Mouse (Mus musculus) mouse embryonic stem cell (cell line): ENCODE data around the gene Gm37240.

Source experiments
- in situ Hi-C, 2 experiments: fragments of 300-500 bp; cut with MboI; formaldehyde crosslinking; loops; 1 replicate in 1 of 2; 3 replicates in 1 of 2; pipeline ENCODE4 v1.14.3; 2019 to 2020; ENCODE audit warnings: low sequenced_read_pairs in 2 of 2, low pct_unique_long_range_greater_than_20kb in 1 of 2, mixed read lengths in 1 of 2; ENCODE audit not compliant: unreplicated experiment in 1 of 2

Gm37240 gene

DNA sequence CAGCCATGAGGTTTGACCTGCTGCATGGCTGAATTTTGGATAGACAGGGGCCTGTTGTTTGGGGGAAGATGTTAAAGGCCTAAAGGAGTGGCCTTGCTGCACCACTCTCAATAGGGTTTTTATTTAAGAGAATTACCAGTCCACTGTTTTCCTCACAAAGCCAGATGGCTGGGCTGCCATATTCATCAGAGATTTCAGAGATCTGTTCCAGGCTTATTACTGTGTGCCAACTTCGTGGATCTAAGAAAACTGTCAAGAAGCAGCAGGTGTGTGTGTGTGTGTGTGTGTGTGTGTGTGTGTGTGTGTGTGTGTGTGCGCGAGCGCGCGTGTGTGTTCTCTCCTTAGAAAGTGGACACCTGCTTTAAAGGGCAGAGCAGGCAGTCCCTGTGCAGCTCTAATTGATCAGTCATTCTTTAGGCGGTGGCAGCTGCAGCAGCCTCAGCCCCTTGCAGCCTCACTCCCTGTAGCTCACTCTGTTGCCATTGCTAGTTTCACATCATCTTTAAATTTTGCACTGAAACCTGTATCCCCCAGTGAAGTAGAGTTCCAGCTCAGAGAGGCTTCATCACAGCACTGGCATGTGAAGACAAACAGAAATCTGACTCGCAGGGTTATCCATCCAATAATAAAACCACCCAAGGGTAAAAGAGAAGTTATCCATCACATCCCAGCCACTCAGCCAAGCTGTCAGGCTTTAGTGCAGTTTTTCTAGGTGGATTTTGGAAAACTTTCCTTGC is 252.8 kb downstream of the Gm37240 start:
- in situ Hi-C loops = no loop called here

DNA sequence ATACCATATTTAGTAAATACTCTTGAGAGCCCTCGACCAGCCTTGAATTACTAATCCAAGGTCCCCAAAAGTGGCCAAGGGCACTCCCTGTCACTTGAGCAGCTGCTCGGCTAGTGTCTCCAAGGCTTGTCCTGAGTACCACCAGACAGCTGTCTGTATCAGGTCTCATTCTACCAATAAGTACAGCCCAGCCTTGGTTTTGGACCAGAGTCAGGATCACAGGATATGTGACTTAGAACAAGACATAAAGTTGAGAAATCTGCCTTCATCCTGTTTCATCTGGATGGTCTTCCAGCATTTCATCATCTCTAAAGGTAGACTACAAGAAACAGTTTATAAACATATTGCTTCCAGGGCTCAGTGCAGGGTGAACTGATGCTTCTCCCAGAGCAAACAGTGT is 253.6 kb downstream of the Gm37240 start:
- in situ Hi-C loops = no loop called here

DNA sequence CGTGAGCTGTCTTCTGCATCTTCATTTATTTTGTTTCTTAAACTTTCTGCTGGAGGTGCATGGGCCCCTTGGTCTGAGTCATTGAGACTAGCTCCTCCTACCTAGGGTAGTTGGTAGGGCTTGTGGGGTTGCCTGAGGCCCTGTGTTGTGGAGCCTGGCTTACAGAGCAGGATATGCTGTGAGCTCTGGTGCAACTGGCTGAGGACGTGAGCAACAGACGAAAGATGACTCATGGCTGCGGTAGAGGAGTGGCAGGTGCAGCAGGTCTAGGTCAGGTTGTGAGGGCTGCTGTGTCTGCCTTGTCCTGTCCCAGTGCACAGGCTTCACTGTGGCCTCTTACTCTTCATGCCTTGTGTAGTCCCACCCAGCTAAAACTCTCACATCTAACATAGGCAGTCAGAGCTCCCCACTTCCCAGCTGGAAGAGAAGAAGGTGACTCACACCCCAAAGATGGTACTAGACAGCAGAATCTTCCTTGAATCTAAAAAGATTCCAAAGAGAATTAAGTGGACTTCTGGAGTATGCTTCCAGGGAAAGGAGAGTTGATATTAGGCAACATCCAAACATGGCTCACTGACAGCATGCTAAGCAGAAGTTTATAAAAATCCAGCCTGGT is 257.3 kb downstream of the Gm37240 start:
- in situ Hi-C loops = no loop called here

DNA sequence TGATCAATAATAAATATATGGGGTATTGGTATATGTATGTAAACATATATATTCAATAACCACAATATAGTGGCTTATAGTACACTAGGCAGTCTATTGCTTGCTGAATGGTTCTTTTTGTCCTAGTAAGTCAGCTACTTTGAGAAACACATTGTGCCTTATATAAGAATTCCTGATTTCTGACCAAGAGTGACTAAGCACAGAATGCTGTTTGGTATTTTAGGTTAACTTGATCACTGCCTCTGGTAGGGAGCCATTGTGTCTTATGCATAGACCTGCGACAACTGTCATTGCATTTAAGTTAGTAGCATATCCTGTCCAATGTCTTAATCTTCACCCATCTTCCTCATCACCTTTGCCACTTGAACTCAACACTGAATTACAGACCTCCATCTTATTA is 267.6 kb downstream of the Gm37240 start:
- in situ Hi-C loops = no loop called here

DNA sequence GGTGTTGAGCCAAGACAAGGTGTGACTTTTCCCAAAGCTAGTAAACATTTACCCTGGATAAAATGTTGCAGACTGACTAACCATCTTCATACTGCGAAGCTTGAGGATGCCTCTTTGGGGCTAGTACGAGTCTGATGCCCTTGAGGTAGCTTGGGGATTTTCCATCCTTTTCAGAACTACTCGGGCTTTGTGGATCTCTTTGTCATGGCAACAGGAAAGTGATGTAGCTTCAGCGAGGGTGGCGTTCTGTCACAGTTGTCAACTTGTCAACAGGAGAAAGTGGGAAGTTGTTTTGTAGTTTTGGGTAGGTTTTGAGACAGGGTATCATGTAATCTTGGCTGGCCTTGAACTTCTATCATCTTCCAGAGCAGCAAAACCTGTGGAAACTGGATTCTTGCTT is 268.0 kb downstream of the Gm37240 start:
- in situ Hi-C loops = no loop called here

DNA sequence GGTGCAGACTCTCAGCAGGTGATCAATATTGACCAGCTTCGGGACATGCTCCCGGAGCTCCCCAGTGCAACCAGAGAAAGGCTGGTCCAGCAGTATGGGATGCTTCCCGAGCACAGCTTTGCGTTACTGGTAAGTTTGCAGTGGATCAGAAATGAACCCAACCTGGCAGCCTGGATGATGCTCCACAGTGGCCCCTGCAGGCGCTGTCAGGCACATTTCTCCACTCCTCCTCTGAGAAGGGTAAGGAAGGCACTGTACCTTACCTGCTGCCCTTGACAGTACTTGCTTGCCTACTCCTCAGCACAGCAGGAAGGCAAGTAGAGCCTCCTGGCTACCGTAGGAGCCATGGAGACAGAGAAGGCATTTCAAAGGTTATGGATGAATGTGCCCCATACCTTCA is 268.4 kb downstream of the Gm37240 start:
- in situ Hi-C loops = no loop called here

DNA sequence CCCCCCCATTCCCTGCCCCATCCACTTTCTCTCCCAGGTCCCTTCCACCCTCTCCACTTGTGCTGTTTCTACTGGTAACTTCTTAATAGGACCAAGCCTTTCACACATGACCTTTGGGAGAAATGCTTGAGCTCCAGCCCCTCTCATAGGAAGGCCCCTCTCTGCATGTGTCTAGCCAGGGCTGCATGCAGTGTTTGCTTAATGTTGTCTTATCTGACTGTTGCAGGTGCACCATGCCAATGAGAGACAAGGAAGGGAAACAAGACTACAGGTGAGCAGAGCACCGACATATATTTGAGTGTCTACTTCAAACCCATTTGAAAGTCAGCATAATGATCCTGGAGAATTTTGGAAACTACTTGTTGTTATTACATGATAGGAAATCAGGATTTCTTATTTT is 270.9 kb downstream of the Gm37240 start:
- in situ Hi-C loops = no loop called here

DNA sequence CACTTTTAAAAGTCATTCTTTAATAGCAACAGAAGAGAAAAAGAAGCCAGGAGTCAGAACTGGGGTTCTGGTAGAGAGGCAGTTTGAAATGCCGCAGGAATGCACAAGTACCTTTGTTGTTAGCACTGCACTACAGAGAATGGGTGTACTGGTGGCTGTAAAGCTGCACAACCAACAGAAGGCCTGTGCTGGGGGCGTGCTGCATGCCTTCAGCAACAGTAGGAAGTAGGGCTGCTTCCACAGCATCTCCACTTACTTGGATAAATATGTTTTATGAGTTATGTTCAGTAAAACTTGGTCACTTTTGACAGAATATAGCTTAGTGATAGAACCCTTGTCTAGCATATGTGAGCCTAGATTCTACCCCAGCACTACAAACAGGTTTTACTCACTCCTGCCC is 279.6 kb downstream of the Gm37240 start:
- in situ Hi-C loops = no loop called here

DNA sequence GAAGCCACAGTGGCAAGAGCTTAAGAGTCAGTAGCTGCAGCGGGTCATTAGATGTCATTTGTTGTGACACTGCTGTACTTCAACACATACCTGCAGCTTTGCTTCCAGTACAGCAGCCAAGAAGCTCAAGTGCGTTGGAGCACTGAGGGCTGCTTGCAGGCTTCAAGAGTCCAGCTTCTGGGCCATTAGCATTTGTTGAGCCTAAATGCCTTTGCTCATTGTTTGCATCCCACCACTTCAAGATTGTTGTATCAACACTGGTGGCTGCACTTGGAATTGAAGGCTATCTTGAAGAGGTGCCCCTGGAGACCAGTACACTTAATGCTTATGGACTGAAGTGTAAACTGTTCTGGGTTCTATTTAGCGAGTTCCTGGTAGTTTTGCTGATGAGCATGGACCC is 280.4 kb downstream of the Gm37240 start:
- in situ Hi-C loops = no loop called here

DNA sequence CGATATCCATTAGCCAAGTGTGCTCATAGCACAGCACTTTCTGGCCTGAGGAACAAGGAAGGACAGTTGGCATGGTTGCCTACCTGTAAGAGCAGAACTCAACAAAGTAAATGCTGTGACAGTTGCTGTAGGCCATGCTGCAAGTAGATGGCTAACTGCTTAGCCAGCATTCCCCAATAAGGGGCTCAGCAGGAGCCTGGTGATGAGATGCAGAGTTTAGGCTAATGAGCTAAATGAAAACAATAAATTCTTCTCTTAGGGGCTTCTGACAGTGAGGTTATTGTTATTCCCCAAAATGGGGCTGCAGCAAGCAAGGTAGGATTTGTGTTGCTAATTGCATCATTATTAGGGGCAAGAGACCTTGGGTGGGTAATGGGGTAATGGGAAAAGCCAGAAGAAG is 283.5 kb downstream of the Gm37240 start:
- in situ Hi-C loops = no loop called here

DNA sequence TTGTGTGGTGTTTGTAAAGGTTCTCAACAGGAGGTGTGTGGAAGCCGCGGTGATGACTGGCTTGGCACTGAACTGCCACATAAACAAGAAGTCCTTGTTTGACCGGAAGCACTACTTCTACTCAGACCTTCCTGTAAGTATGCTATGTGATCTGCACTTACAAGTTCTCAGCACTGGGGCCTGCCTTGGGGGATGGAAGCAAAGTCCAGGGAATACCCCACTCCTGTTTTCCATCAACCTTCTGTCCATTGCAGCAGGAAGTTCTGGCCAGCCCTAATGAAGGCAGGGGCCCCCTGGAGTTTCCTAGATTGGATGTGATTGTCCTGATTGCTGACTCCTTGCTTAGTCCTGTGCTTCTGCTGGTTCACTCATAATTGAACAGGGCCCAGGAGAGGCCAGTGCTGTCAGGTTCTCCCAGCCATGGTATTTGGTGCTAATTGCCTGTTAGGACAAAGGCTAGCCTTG is 285.4 kb downstream of the Gm37240 start:
- in situ Hi-C loops = no loop called here

DNA sequence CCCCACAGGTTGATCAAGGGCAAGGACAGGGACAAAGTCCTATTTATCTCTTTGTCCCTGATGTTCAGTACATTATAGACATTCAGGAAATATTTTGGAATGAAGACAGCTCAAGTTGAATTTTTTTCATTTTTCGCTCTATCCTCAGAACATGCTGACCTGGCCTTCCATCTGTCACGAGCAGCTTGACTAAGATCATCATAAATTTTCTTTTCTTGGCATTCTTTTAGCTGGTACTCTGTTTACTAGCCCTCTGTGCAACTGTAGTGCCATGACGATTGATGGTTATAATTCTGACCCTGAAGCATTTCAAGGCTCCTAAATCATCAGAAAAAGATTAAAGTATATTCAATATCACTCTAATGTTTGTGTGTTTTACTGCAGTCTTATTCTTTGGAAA is 287.8 kb downstream of the Gm37240 start:
- in situ Hi-C loops = no loop called here

DNA sequence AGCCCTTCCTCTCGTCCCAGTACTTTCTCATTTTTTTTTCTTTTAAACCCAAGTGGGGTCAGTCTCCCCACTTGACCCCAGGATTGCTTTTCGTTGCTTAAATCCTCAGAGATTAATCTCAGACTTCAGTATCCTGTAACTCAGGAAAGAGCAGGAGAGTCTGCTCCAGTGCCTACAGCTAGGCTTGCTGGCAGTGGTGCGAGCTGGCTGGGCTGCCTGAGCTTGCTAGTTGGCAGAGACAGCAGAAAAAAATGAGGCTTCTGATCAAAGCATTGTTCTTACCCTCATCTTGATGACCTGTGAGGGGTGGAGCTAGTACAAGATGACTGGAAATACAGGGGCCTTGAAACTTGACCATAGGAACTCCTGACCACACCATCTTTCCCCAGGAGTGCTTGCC is 292.9 kb downstream of the Gm37240 start:
- in situ Hi-C loops = no loop called here

DNA sequence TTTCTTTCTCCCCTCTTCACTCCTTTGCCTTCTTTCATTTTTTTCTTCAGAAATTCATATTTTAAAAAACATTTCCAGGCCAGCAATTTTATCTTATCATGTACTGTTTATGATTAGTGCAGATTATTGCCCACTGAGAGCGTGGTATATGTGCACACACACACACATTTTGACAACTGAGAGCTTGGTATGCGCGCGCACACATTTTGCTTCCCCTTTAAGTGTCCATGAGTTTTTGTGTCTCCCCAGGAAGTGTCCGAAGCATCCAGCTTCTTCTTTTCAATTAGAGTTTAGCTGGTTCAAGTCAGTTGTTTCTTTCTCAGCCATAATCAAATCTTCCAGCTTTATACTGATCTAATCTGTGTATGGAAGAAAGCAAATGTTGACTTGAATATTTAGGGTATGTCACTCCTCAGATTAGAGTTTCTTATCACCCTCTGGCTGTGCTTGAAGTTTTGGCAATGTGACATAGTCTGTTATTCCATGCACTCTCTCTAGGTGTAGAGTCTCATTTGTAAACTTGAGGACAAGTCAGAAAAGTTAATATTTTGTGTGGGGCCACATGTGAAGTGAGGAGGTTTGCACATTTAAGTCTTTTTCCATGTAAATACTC is 294.6 kb downstream of the Gm37240 start:
- in situ Hi-C loops = no loop called here

DNA sequence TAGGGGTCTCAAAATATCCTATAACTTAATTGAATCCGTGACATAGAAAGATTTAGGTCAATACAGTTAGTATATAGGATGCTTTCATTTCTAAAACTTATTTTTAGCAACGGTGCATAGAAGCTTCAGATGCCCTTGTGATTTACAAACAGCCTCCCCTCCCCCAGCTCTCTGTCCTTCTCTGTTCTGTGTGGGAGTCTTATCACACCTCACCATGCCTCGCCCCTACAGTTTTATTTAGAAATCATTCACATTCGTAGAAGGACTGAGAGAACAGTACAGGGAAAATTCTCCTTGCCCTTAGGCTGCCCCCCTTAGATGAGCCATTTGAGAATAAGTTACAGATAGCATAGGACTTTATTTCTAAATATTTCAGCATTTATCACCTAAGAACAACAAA is 295.3 kb downstream of the Gm37240 start:
- in situ Hi-C loops = no loop called here

DNA sequence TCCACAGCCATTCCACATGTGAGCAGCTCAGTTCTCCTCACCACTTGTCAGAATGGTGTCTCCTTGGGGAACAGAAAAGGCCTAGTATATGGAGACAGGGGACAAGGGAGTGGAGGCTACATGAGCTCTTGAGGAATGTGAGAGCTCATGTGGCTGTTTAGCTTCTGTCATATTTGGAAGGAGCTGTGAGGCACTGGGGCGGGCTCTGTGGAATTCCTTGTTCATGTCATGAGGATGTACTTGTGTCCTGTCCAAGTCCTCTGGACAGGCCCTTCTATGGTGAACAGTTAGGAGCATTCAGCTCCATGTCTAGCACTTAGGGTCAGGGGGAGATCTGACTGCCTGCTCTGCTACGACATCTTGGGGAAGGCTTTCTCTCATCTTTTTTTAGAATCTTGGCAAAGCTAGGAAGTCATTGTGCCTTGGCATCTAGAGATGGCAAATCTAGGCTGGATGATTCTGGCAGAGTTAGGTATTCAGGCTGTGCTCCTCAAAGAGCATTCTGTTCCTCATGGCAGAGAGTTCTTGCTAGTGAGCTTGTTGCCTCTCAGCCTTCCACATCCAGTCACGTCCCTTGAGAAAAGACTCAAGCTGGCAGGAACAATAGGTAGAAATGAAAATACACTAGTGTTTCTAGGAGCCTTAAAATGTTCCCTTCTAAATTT is 297.1 kb downstream of the Gm37240 start:
- in situ Hi-C loops = no loop called here

DNA sequence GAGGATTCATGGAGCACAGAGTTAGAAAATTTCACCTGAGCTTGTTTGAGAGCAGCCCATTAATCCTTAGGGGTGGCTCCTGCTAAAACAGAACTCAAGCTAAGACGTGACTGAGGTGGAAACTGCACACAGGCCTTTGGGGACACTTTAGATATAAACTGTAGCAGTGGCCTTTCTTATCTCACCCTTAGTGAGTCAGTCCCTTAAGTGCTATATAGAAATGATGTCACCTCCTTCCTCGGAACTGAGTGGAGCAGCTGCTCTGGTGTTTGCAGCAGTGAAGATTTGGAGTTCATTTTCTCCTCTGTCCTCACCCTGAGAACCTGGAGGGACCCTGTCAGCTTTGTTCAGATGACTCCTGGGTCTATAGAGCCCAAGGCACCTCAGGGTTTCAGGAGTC is 298.6 kb downstream of the Gm37240 start:
- in situ Hi-C loops = no loop called here

DNA sequence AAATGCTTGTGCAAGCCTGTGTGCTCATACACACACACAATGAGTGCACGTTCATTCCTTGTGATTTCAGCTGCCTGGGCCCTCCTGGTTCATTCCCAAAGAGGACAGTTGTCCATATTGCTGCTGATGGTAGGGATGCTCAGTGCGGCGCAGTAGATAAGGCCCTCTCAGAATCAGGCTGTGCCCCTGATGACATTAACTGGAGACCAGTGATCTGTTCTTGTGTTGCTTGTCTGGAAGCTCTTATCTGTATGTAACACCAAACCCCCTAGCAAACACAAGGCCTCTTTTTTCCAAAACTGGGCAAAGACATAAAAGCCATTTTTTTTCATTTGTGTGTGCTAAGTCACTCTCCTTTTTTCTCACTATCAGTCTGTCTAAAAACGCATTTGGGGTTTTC is 302.4 kb downstream of the Gm37240 start:
- in situ Hi-C loops = no loop called here

DNA sequence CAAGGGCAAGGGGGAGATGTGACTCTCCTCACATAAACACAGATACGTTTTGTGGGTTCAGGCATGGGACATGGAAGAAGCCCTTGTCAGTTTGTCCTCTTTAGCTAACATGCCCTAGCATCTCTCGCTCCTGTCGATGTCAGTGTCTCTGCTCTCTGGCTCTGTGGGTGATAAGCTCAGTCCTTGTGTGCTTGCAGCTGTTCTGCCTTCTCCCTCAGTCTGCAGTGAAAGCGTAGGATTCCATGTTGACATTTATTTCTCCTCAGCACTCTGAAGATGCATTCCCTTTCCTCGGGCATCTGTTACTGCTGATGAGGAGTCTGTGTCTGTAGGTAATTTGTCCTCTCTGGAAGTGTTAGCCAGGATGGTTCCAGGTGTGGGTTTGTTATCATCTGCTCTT is 304.1 kb downstream of the Gm37240 start:
- in situ Hi-C loops = no loop called here
